Mouse (Mus musculus): ENCODE results near the gene Mcf2l. TPM values are rescaled to one million over a fixed set of nuclear protein-coding genes. Genes with fewer than 3 reads are reported as not detected.

Mcf2l gene
- polyA plus RNA-seq, 1 experiment = 166 TPM

DNA sequence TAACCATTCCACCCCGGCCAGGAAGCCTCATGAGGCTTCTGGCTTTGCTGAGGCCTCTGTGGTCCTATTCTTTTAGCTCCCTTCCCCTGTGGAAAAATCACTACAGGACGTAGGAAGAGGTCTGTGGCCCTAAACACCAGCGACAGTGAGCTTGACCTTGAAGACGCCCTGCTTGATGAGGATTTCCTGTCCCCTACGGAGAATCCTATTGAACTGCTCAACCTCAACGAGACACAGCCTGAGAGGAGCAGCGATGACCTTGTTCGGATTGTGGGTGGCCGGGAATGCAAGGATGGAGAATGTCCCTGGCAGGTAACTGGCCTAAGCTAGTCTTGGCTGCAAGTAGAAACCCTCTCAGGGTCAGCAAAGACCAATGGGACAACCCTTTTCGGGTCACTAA lies 176.9 kb downstream of the Mcf2l start:
- DNase-seq (ENCODE audit: extremely low spot score in 1 of 2, low spot score in 1 of 2) = no peak

DNA sequence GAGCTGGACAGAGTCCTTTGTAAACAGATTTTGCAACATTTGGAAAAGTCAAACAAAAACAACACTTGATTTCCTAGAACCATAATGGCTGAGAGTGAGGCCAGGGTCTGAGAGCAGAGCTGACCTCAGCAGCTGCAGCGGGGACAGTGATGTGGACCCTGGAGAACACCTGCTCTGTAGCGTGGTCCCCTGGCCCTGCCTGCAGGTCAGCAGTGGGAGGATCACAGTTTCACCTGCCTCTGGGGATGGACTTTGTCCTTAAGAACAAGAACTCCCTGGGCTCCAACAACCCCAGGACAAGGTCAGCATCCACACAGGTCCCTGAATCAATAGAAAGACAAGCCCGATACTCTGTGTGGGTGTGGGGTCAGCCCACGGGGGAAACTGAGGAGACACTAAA lies 183.7 kb downstream of the Mcf2l start:
- no peak for DNase-seq (ENCODE audit: extremely low spot score in 1 of 2, low spot score in 1 of 2)

- DNase-seq (ENCODE audit: extremely low spot score in 1 of 2, low spot score in 1 of 2) = no peak
These were observed 187.0 kb downstream of the Mcf2l start, which contains the start of gene Proz for GRCm38 (mm10) chr8:13060441-13061150. TSS of gene Proz (plus strand) at chr8:13060914.

DNA sequence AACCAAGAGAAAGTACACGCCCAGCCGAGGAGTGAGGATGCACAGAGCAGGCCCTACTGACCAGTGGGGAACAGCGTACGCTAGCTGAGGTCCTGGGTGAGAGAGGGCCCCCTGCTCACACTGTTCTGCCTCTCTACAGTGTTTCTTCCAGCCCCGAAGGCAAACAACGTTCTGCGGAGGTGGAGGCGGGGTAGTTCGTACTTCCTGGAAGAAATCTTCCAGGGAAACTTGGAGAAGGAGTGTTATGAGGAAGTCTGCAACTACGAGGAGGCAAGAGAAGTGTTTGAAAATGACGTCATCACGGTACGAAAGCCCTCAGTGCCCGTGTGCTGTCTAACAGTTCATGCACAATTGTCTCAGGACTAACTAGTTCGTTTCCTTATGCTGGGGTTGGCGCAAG lies 189.5 kb downstream of the Mcf2l start:
- DNase-seq (ENCODE audit: extremely low spot score in 1 of 2, low spot score in 1 of 2) = no peak

Other genes with a start within 250 kb of the Mcf2l start
- gene Tubgcp3, start 201.6 kb upstream of the Mcf2l start, polyA plus RNA-seq (2012; rRNA removed) = 56.2 TPM in 2 replicates
- 42.4 and 45.0 TPM in 2 replicates for gene Atp11a, start 116.8 kb upstream of the Mcf2l start, polyA plus RNA-seq (2012; rRNA removed)
- 0.16 and 0.50 TPM in 2 replicates for gene F7, start 152.2 kb downstream of the Mcf2l start, polyA plus RNA-seq (2012; rRNA removed)
- gene F10, start 163.5 kb downstream of the Mcf2l start, polyA plus RNA-seq (2012; rRNA removed) = 0.06 TPM in 1 of 2 replicates, not detected in the other
- gene Proz, start 187.1 kb downstream of the Mcf2l start, polyA plus RNA-seq (2012; rRNA removed) = 0.11 and 0.24 TPM in 2 replicates
- gene Pcid2, start 231.7 kb downstream of the Mcf2l start, polyA plus RNA-seq (2012; rRNA removed) = 32.5 and 34.8 TPM in 2 replicates
- gene Cul4a, start 231.8 kb downstream of the Mcf2l start, polyA plus RNA-seq (2012; rRNA removed) = 43.7 and 53.5 TPM in 2 replicates

Data from frontal cortex, adult 2 months (tissue).